Mouse (Mus musculus) olfactory bulb, adult 2 months (tissue): ENCODE measurements around the gene Serinc5.

Source experiments
- CTCF ChIP-seq: fragments of 200-500 bp; IDR thresholded peaks from 2 replicates; pipeline ENCODE4 v1.5.1; 2012; ENCODE audit warnings: low read depth, mild to moderate bottlenecking, low read length, moderate library complexity; ENCODE audit not compliant: insufficient read depth
- POLR2A ChIP-seq: fragments of 200-500 bp; IDR thresholded peaks from 2 replicates; pipeline ENCODE4 v1.6.1; 2012; ENCODE audit warnings: mild to moderate bottlenecking, low read depth, low read length, moderate library complexity; ENCODE audit not compliant: insufficient read depth

GRCm38 (mm10) chr13:92681541-92681940 is 70.7 kb downstream of the Serinc5 start:
- TF ChIP-seq CTCF, result no peak
- no peak for TF ChIP-seq POLR2A
